Mouse (Mus musculus) layer of hippocampus, postnatal 14 days (tissue): ENCODE results near the gene Osbpl11. TPM values are rescaled to one million over a fixed set of nuclear protein-coding genes. Genes with fewer than 3 reads are reported as not detected.

Experiments
- total RNA-seq, 2 experiments: library from RNA; stranded (reverse); gene quantifications; 2 replicates each; pipeline ENCODE4 v1.2.3; 2021

Gene Osbpl11
- total RNA-seq, 2 experiments from 2014 or later, result 22.2 to 24.5 TPM

Other genes starting within 250 kb of the Osbpl11 start
- gene Iqcg, start 128.9 kb upstream of the Osbpl11 start, total RNA-seq, result 1 to 10 TPM; 4.5 to 8.7 TPM
- 100 to 1,000 TPM; 237 to 253 TPM for gene Rpl35a, start 128.6 kb upstream of the Osbpl11 start, total RNA-seq
- gene Lmln, start 122.5 kb upstream of the Osbpl11 start, total RNA-seq, result 10 to 100 TPM; 13.2 to 15.2 TPM
- 10 to 100 TPM; 47.2 to 50.5 TPM for gene Snx4, start 66.4 kb downstream of the Osbpl11 start, total RNA-seq
- gene Zfp148, start 195.8 kb downstream of the Osbpl11 start, total RNA-seq, result 100 to 1,000 TPM in 1 of 2 experiments, 10 to 100 TPM in 1; 93.6 to 101 TPM